Mouse (Mus musculus) liver, embryonic 14.5 days (tissue): ENCODE measurements around the gene Lrrn4cl.

ENCODE experiments used
- CTCF ChIP-seq: IDR thresholded peaks from 2 replicates; pipeline ENCODE4 v1.5.1; 2016; ENCODE audit warnings: antibody characterized with exemption, low read depth, control low read depth
- EP300 ChIP-seq: IDR thresholded peaks from 2 replicates; pipeline ENCODE4 v1.6.1; 2016; ENCODE audit warnings: antibody characterized with exemption, low read depth

- TF ChIP-seq CTCF (no peak), EP300 (no peak)
Measured at GRCm38 (mm10) chr19:8898576-8898975, 48.0 kb downstream of the Lrrn4cl start.
